Mouse (Mus musculus): Measurements from ENCODE around the gene Sash3. TPM values are rescaled to one million over a fixed set of nuclear protein-coding genes. Genes with fewer than 3 reads are reported as not detected.

Gene Sash3
- total and polyA plus RNA-seq, 3 experiments, result 0.31 to 1.2 TPM; not detected in 1

DNA sequence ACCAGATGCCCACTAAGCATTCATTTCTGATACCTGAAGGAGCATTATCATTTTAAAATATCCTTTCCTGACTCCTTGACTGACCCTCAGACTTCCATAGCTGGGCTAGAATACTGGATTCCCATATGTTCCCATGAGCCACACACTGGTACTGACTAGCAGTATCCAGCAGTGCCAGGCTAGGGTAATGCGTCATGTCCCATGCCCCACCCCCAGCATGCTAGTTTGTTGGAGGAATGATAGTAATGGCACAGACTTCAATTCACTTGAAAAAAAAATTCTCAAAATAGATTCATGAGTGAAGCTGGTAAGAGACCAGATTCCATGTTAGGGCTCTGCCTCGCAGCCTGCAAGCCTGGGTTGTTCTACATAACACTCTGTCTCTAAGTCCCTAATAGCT is 52.8 kb downstream of the Sash3 start:
- Histone ChIP-seq H3K36me3 (ENCODE audit: control insufficient read depth in 1 of 2, insufficient read depth in 2 of 2, low read length in 2 of 2) (no peaks in the 10 kb centered on the region; a peak in 1 of 4 replicates), H3K79me2 (ENCODE audit: control insufficient read depth, insufficient read depth, low read length, poor library complexity) (no peaks in the 10 kb centered on the region), H3K27ac (ENCODE audit: control insufficient read depth, low read depth, low read length) (no peak overlapping the region), H3K4me3 (ENCODE audit: control insufficient read depth in 1 of 2, insufficient read depth in 1 of 2, low read depth in 2 of 2, low read length in 2 of 2) (no peak overlapping the region), H3K27me3 (ENCODE audit: control insufficient read depth in 1 of 2, insufficient read depth in 2 of 2, low read length in 2 of 2) (no peaks in the 10 kb centered on the region), H3K9ac (ENCODE audit: control insufficient read depth, low read depth, low read length, poor library complexity, severe bottlenecking) (no peak overlapping the region), H3K9me3 (replicated peaks; ENCODE audit: insufficient read depth, low read length) (no peaks in the 10 kb centered on the region), H3K4me1 (ENCODE audit: control insufficient read depth in 1 of 2, insufficient read depth in 2 of 2, low read length in 2 of 2) (no peaks in the 10 kb centered on the region)
- no peak for DNase-seq (ENCODE audit: low read depth, low spot score)
- TF ChIP-seq ZC3H11A (IDR thresholded peaks at IDR 0.05; ENCODE audit: low read depth, low read length), result no peak
- TF ChIP-seq ZMIZ1 (IDR thresholded peaks at IDR 0.05; ENCODE audit: low read depth, low read length), result no peak
- TF ChIP-seq POLR2A (IDR thresholded peaks at IDR 0.05; ENCODE audit: control insufficient read depth in 1 of 2, insufficient read depth in 1 of 2, low read depth in 1 of 2, low read length in 2 of 2, poor library complexity in 1 of 2), result no peak
- TF ChIP-seq KAT2A (conservative IDR thresholded peaks at IDR 0.05; ENCODE audit: low read depth, low read length), result no peak
- TF ChIP-seq TBP (IDR thresholded peaks at IDR 0.05; ENCODE audit: low read depth, low read length), result no peak
- TF ChIP-seq ZNF384 (IDR thresholded peaks at IDR 0.05; ENCODE audit: low read depth, low read length), result no peak
- no peak for TF ChIP-seq MYB (IDR thresholded peaks at IDR 0.05; ENCODE audit: low read depth, low read length)
- TF ChIP-seq GATA1 (IDR thresholded peaks at IDR 0.05; ENCODE audit: low read depth, low read length), result no peak
- TF ChIP-seq CHD2 (IDR thresholded peaks at IDR 0.05; ENCODE audit: low read length), result no peak
- no peak for TF ChIP-seq MAZ (IDR thresholded peaks at IDR 0.05; ENCODE audit: low read depth, low read length)
- TF ChIP-seq USF2 (IDR thresholded peaks at IDR 0.05; ENCODE audit: borderline replicate concordance in 1 of 2, insufficient read depth in 1 of 2, low read depth in 1 of 2, low read length in 2 of 2), result no peak

DNA sequence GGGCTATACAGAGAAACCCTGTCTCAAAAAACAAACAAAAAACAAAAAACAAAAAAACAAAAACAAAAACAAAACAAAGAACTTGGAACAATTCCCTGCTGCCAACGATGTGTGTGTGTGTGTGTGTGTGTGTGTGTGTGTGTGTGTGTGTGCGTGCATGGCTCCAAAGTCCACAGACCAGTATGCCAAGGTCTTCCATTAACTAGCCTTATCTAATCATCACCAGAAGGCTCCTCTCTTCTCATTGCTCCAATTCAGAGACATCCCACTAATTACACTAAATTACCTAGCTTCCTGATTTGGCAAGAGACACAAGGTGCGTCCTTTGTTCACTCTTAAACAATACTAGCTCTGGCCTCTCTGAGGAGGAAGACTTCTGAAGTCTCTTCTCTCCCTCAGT is 54.5 kb downstream of the Sash3 start:
- H3K27ac ChIP-seq (ENCODE audit: control insufficient read depth, low read depth, low read length), result no peak overlapping the region
- no peak for DNase-seq (ENCODE audit: low read depth, low spot score)
- no peaks in the 10 kb centered on the region for H3K27me3 ChIP-seq (ENCODE audit: control insufficient read depth in 1 of 2, insufficient read depth in 2 of 2, low read length in 2 of 2)

GRCm38 (mm10) chrX:48201973-48202372 is 55.7 kb downstream of the Sash3 start:
- Histone ChIP-seq H3K36me3 (ENCODE audit: control insufficient read depth in 1 of 2, insufficient read depth in 2 of 2, low read length in 2 of 2) (peaks cover 0 to 6% of the 10 kb centered on the region in 2 experiments; a peak in 2 of 4 replicates), H3K4me1 (ENCODE audit: control insufficient read depth in 1 of 2, insufficient read depth in 2 of 2, low read length in 2 of 2) (peaks cover 0 to 3% of the 10 kb centered on the region in 2 experiments; a peak in 2 of 4 replicates), H3K79me2 (ENCODE audit: control insufficient read depth, insufficient read depth, low read length, poor library complexity) (no peaks in the 10 kb centered on the region; the same call in 1 of the 2 replicates), H3K9me3 (replicated peaks; ENCODE audit: insufficient read depth, low read length) (no peaks in the 10 kb centered on the region), H3K4me3 (ENCODE audit: control insufficient read depth in 1 of 2, insufficient read depth in 1 of 2, low read depth in 2 of 2, low read length in 2 of 2) (no peak overlapping the region), H3K9ac (ENCODE audit: control insufficient read depth, low read depth, low read length, poor library complexity, severe bottlenecking) (no peak overlapping the region), H3K27me3 (ENCODE audit: control insufficient read depth in 1 of 2, insufficient read depth in 2 of 2, low read length in 2 of 2) (no peaks in the 10 kb centered on the region), H3K27ac (ENCODE audit: control insufficient read depth, low read depth, low read length) (no peak overlapping the region)
- no peak for DNase-seq (ENCODE audit: low read depth, low spot score)
- TF ChIP-seq MXI1 (IDR thresholded peaks at IDR 0.05; ENCODE audit: low read depth, low read length) (no peak), BHLHE40 (IDR thresholded peaks at IDR 0.05; ENCODE audit: borderline replicate concordance, low read depth, low read length) (no peak), USF2 (IDR thresholded peaks at IDR 0.05; ENCODE audit: borderline replicate concordance in 1 of 2, insufficient read depth in 1 of 2, low read depth in 1 of 2, low read length in 2 of 2) (no peak), SMC3 (IDR thresholded peaks at IDR 0.05; ENCODE audit: low read depth, low read length) (no peak), POLR2A (IDR thresholded peaks at IDR 0.05; ENCODE audit: control insufficient read depth in 1 of 2, insufficient read depth in 1 of 2, low read depth in 1 of 2, low read length in 2 of 2, poor library complexity in 1 of 2) (no peak), SIN3A (IDR thresholded peaks at IDR 0.05; ENCODE audit: low read length) (no peak), CHD1 (IDR thresholded peaks at IDR 0.05; ENCODE audit: low read depth, low read length) (no peak), JUND (IDR thresholded peaks at IDR 0.05; ENCODE audit: low read depth, low read length) (no peak), ETS1 (IDR thresholded peaks at IDR 0.05; ENCODE audit: low read depth, low read length) (no peak), POLR2AphosphoS2 (IDR thresholded peaks at IDR 0.05; ENCODE audit: low read length) (no peak), NRF1 (IDR thresholded peaks at IDR 0.05; ENCODE audit: insufficient read depth, low read depth, low read length, poor library complexity, severe bottlenecking) (no peak), CTCF (IDR thresholded peaks at IDR 0.05 in 2 of 3, conservative IDR thresholded peaks at IDR 0.05 in 1 of 3; ENCODE audit: control insufficient read depth in 1 of 3, insufficient read depth in 1 of 3, low read depth in 2 of 3, low read length in 3 of 3, poor library complexity in 1 of 3, severe bottlenecking in 1 of 3) (no peak), MYB (IDR thresholded peaks at IDR 0.05; ENCODE audit: low read depth, low read length) (no peak), RAD21 (IDR thresholded peaks at IDR 0.05; ENCODE audit: low read depth, low read length) (no peak), POLR2AphosphoS5 (IDR thresholded peaks at IDR 0.05; ENCODE audit: borderline replicate concordance, low read depth, low read length) (no peak), MAZ (IDR thresholded peaks at IDR 0.05; ENCODE audit: low read depth, low read length) (no peak), MAFK (IDR thresholded peaks at IDR 0.05; ENCODE audit: borderline replicate concordance, low read depth, low read length) (no peak), ELF1 (IDR thresholded peaks at IDR 0.05; ENCODE audit: low read depth, low read length) (no peak)

More for the DNA sequence above, 54.5 kb downstream of the Sash3 start:
- peaks cover 0 to 6% of the 10 kb centered on the region in 2 experiments; a peak in 2 of 4 replicates for H3K36me3 ChIP-seq (ENCODE audit: control insufficient read depth in 1 of 2, insufficient read depth in 2 of 2, low read length in 2 of 2)
- no peak overlapping the region for H3K4me3 ChIP-seq (ENCODE audit: control insufficient read depth in 1 of 2, insufficient read depth in 1 of 2, low read depth in 2 of 2, low read length in 2 of 2)
- no peaks in the 10 kb centered on the region for H3K9me3 ChIP-seq (replicated peaks; ENCODE audit: insufficient read depth, low read length)
- H3K4me1 ChIP-seq (ENCODE audit: control insufficient read depth in 1 of 2, insufficient read depth in 2 of 2, low read length in 2 of 2), result peaks cover 0 to 3% of the 10 kb centered on the region in 2 experiments; a peak in 2 of 4 replicates
- no peak overlapping the region for H3K9ac ChIP-seq (ENCODE audit: control insufficient read depth, low read depth, low read length, poor library complexity, severe bottlenecking)
- no peak for TF ChIP-seq GATA1 (IDR thresholded peaks at IDR 0.05; ENCODE audit: low read depth, low read length)
- TF ChIP-seq ZNF384 (IDR thresholded peaks at IDR 0.05; ENCODE audit: low read depth, low read length), result no peak
- no peaks in the 10 kb centered on the region for H3K79me2 ChIP-seq (ENCODE audit: control insufficient read depth, insufficient read depth, low read length, poor library complexity)
